Mouse (Mus musculus): ENCODE data around the gene Coro1c. TPM values are rescaled to one million over a fixed set of nuclear protein-coding genes. Genes with fewer than 3 reads are reported as not detected.

Coro1c gene
- total RNA-seq, 2 experiments from 2014 or later, result 34.5 to 35.2 TPM

Other genes with a start within 250 kb of the Coro1c start
- gene 1700069L16Rik, start 184.0 kb downstream of the Coro1c start, total RNA-seq (2021), result not detected
- gene Ficd, start 173.0 kb downstream of the Coro1c start, total RNA-seq (2021), result 1 to 10 TPM; 6.4 to 7.8 TPM
- 10 to 100 TPM; 14.1 to 17.1 TPM for gene Sart3, start 136.2 kb downstream of the Coro1c start, total RNA-seq (2021)
- gene Iscu, start 136.0 kb downstream of the Coro1c start, total RNA-seq (2021), result 100 to 1,000 TPM; 164 to 165 TPM
- gene Tmem119, start 108.2 kb downstream of the Coro1c start, total RNA-seq (2021), result 1 to 10 TPM; 6.7 to 7.3 TPM
- gene Selplg, start 76.1 kb downstream of the Coro1c start, total RNA-seq (2021), result 1 to 10 TPM; 2.4 to 3.6 TPM
- gene Ssh1, start 85.1 kb upstream of the Coro1c start, total RNA-seq (2021), result 10 to 100 TPM; 13.4 to 16.9 TPM
- gene Dao, start 94.9 kb upstream of the Coro1c start, total RNA-seq (2021), result not detected
- 10 to 100 TPM in 1 of 2 experiments, 1 to 10 TPM in 1; 9.9 to 11.1 TPM for gene Usp30, start 156.7 kb upstream of the Coro1c start, total RNA-seq (2021)
- gene Svop, start 182.8 kb upstream of the Coro1c start, total RNA-seq (2021), result not detected
- 1 to 10 TPM in 1 of 2 experiments, under 1 TPM in 1; 0.83 to 1.4 TPM for gene Alkbh2, start 219.5 kb upstream of the Coro1c start, total RNA-seq (2021)
- gene Ung, start 221.6 kb upstream of the Coro1c start, total RNA-seq (2021), result 10 to 100 TPM; 29.7 to 32.3 TPM
- gene Acacb, start 237.8 kb upstream of the Coro1c start, total RNA-seq (2021), result 100 to 1,000 TPM; 182 to 193 TPM